In genomic region chr4:3081148-3081952, GRCm38 (mm10) we compare ENCODE assay signal across 7 mouse cellular contexts.
DNase-seq lines count a peak whose midpoint lies in the region; ATAC-seq and TF ChIP-seq lines count a peak whose summit lies in the region.

No protein-coding gene starts in this region.

- peaks cover 73% of the 10 kb centered on the region for H3K9me3 ChIP-seq in forebrain, embryonic 14.5 days (replicated peaks; ENCODE audit: control insufficient read depth, low read length)
- H3K9me3 ChIP-seq in intestine, embryonic 16.5 days (ENCODE audit: control insufficient read depth, low read length), result peaks cover 64% of the 10 kb centered on the region
- peaks cover 72% of the 10 kb centered on the region for H3K9me3 ChIP-seq in midbrain, postnatal 0 days (ENCODE audit: low read length)

- no peak overlapping the region for H3K4me2 ChIP-seq in forebrain, embryonic 14.5 days (ENCODE audit: low read length)
- no peak overlapping the region for H3K4me2 ChIP-seq in intestine, embryonic 16.5 days (ENCODE audit: low read depth, low read length)
- no peak overlapping the region for H3K4me2 ChIP-seq in midbrain, postnatal 0 days (ENCODE audit: low read depth, low read length, poor library complexity, severe bottlenecking)

- H3K27ac ChIP-seq in forebrain, embryonic 14.5 days (ENCODE audit: low read depth, low read length), result no peak overlapping the region
- H3K27ac ChIP-seq in intestine, embryonic 16.5 days (ENCODE audit: low read length), result no peak overlapping the region
- H3K27ac ChIP-seq in midbrain, postnatal 0 days (ENCODE audit: low read depth, low read length), result no peak overlapping the region

- no peak for TF ChIP-seq CTCF in midbrain, postnatal 0 days (IDR thresholded peaks at IDR 0.05)

- peak; percentile 27 for ATAC-seq in forebrain, embryonic 14.5 days
- ATAC-seq in intestine, embryonic 16.5 days, result peak; percentile 38
- peak; percentile 22 for ATAC-seq in midbrain, postnatal 0 days (ENCODE audit: low FRiP score)
- ATAC-seq in granulocyte monocyte progenitor cell, adult 5-6 weeks (replicated peaks; ENCODE audit: poor library complexity, severe bottlenecking), result no peak

- H3K36me3 ChIP-seq in forebrain, embryonic 14.5 days (ENCODE audit: control insufficient read depth, insufficient read depth, low read length), result no peaks in the 10 kb centered on the region
- no peaks in the 10 kb centered on the region for H3K36me3 ChIP-seq in intestine, embryonic 16.5 days (ENCODE audit: control insufficient read depth, insufficient read depth, low read length)
- no peaks in the 10 kb centered on the region for H3K36me3 ChIP-seq in midbrain, postnatal 0 days (ENCODE audit: insufficient read depth, low read length)

- no peak overlapping the region for H3K4me3 ChIP-seq in forebrain, embryonic 14.5 days (ENCODE audit: low read depth, low read length)
- no peak overlapping the region for H3K4me3 ChIP-seq in intestine, embryonic 16.5 days (ENCODE audit: low read length)
- H3K4me3 ChIP-seq in midbrain, postnatal 0 days (ENCODE audit: low read depth, low read length), result no peak overlapping the region

- H3K4me1 ChIP-seq in forebrain, embryonic 14.5 days (ENCODE audit: control insufficient read depth, insufficient read depth, low read length), result no peaks in the 10 kb centered on the region
- no peaks in the 10 kb centered on the region for H3K4me1 ChIP-seq in intestine, embryonic 16.5 days (ENCODE audit: control insufficient read depth, insufficient read depth, low read length)
- H3K4me1 ChIP-seq in midbrain, postnatal 0 days (ENCODE audit: insufficient read depth, low read length), result no peaks in the 10 kb centered on the region

- no peak overlapping the region for H3K9ac ChIP-seq in forebrain, embryonic 14.5 days (ENCODE audit: low read length)
- H3K9ac ChIP-seq in intestine, embryonic 16.5 days (ENCODE audit: low read depth, low read length), result no peak overlapping the region
- H3K9ac ChIP-seq in midbrain, postnatal 0 days (replicated peaks; ENCODE audit: low read length, poor library complexity, severe bottlenecking), result no peak overlapping the region

- DNase-seq in thymus, postnatal 25 days, result peak; percentile 0
- no peak for DNase-seq in thymus, postnatal 0 days (ENCODE audit: low spot score)
- no peak for DNase-seq in forebrain, embryonic 14.5 days (ENCODE audit: low spot score)
- DNase-seq in midbrain, postnatal 0 days (ENCODE audit: low spot score), result no peak
- no peak for DNase-seq in cerebellum, adult 9-10 months

- WGBS in forebrain, embryonic 14.5 days, result 63% methylated on average over 6 of the region's 6 CpGs
- 60% methylated on average over 6 of the region's 6 CpGs for WGBS in intestine, embryonic 16.5 days
- WGBS in midbrain, postnatal 0 days, result 63% methylated on average over 6 of the region's 6 CpGs

- no peaks in the 10 kb centered on the region for H3K27me3 ChIP-seq in forebrain, embryonic 14.5 days (replicated peaks; ENCODE audit: control insufficient read depth, insufficient read depth, low read length)
- H3K27me3 ChIP-seq in intestine, embryonic 16.5 days (replicated peaks; ENCODE audit: control insufficient read depth, insufficient read depth, low read length), result no peaks in the 10 kb centered on the region
- no peaks in the 10 kb centered on the region for H3K27me3 ChIP-seq in midbrain, postnatal 0 days (ENCODE audit: insufficient read depth, low read length)
